Mouse (Mus musculus) left cerebral cortex, postnatal 10 days (tissue): ENCODE results near the gene Mars2. TPM values are rescaled to one million over a fixed set of nuclear protein-coding genes. Genes with fewer than 3 reads are reported as not detected.

Source experiments
- total RNA-seq, 2 experiments: library from RNA; stranded (reverse); gene quantifications; 2 replicates each; pipeline ENCODE4 v1.2.3; 2021

Gene Mars2
- total RNA-seq, 2 experiments from 2014 or later, result 12.6 to 13.6 TPM

Other genes with a start within 250 kb of the Mars2 start
- 100 to 1,000 TPM; 157 to 174 TPM for gene Sf3b1, start 209.7 kb upstream of the Mars2 start, total RNA-seq
- gene Coq10b, start 184.4 kb upstream of the Mars2 start, total RNA-seq, result 10 to 100 TPM; 24.4 to 25.6 TPM
- 10 to 100 TPM; 92.6 to 97.8 TPM for gene Hspe1, start 149.0 kb upstream of the Mars2 start, total RNA-seq
- gene Hspd1, start 148.9 kb upstream of the Mars2 start, total RNA-seq, result 100 to 1,000 TPM; 190 to 198 TPM
- gene Mob4, start 105.9 kb upstream of the Mars2 start, total RNA-seq, result 10 to 100 TPM; 67.1 to 69.7 TPM
- 10 to 100 TPM; 14.3 to 17.6 TPM for gene Rftn2, start 10.4 kb upstream of the Mars2 start, total RNA-seq
- not detected for gene Boll, start 126.3 kb downstream of the Mars2 start, total RNA-seq
- gene Plcl1, start 168.7 kb downstream of the Mars2 start, total RNA-seq, result 10 to 100 TPM; 14.1 to 14.7 TPM